Mouse (Mus musculus) left cerebral cortex, postnatal 14 days (tissue): ENCODE data around the gene Synj1. TPM values are rescaled to one million over a fixed set of nuclear protein-coding genes. Genes with fewer than 3 reads are reported as not detected.

Source experiments
- DNase-seq, 2 experiments: peaks; one replicate each; pipeline ENCODE4 v3.0.0; 2021 to 2022; ENCODE audit warnings: low spot score in 2 of 2, mixed read lengths in 1 of 2
- intact Hi-C: fragments of 180-260 bp; cut with DNase I; formaldehyde crosslinking; loops from one replicate; pipeline ENCODE4 v1.15.1; 2025
- total RNA-seq, 2 experiments: library from RNA; stranded (reverse); gene quantifications; 2 replicates each; pipeline ENCODE4 v1.2.3; 2021

The Synj1 gene
- total RNA-seq, 2 experiments from 2014 or later = 270 to 273 TPM

GRCm38 (mm10) chr16:91019476-91019875, 8.4 kb upstream of the Synj1 start:
- intact Hi-C loops = no loop called here
- no peak for DNase-seq

- DNase-seq = no peak
- intact Hi-C loops = no loop called here
Measured at GRCm38 (mm10) chr16:91015761-91016160, 4.7 kb upstream of the Synj1 start.

DNA sequence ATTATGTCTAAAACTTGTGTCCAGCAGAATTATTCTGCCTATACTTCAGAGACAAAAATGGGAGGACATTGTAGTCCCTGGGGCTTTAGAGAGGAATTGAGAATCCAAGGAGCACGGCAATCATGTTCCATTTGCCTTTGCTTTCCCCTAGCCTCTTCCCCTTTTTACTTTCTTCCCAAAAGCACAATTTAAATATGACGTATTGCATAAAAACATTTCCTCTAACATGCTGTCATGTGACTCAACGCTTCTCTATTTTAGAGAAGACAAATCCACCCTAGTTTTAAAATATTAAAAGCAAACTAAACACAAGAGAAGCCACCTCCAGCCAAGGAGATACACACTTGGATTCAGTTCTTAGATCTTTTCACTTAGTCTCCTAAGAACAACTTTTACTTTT, 739 bp upstream of the Synj1 start:
- intact Hi-C loops = no loop called here
- DNase-seq = peak in 1 of 2 experiments; percentile 30

GRCm38 (mm10) chr16:91010581-91011020, 507 bp downstream of the Synj1 start:
- peak in 1 of 2 experiments; percentile 29 for DNase-seq
- intact Hi-C loops = no loop called here

- intact Hi-C loops = no loop called here
- peak; percentile 26 to 43 for DNase-seq
Measured at GRCm38 (mm10) chr16:91009942-91010529, 1.1 kb downstream of the Synj1 start.

GRCm38 (mm10) chr16:91004915-91005538, 6.1 kb downstream of the Synj1 start:
- intact Hi-C loops = no loop called here
- DNase-seq = no peak

DNA sequence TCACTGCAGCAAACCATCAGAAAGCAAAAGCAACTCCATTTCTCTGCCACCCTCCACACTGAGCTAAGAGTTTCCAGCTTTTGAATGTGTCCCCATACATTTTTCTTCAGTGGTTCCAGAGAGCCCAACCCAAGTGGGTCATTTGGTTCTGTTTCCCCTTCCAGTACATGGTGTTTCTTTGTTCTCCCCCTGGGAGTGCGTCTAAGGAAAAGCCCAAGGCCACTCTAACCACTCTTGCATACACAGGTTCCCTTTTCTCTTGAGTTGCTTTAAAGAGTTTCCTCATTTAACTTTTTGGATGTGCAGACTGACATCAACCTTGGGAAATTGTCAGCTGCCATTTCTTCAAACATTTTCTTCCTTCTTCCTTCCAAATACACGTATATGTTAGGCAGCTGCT, 10.0 kb downstream of the Synj1 start:
- DNase-seq = no peak
- intact Hi-C loops = no loop called here

- DNase-seq = no peak
- intact Hi-C loops = no loop called here
Measured at GRCm38 (mm10) chr16:90999827-91000226, 11.3 kb downstream of the Synj1 start.

DNA sequence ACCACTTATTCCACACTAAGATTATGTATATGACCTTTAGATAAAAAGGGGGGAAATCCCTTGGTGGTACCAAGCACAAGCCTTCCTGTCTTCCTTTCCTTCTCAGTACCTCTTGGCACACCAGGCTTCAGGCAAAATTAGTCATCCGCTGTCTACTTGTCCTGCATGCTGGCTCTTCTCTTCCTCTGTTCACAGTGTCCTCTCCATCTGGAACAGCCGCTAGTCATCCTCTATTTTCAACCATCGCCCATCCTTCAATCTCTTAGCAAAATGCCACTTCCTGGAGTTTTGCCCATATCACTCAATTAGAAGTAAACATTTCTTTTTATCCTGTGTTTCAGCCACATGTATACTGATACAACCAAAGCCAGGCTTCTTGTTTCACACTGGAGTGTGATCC, 13.3 kb downstream of the Synj1 start:
- intact Hi-C loops = no loop called here
- DNase-seq = peak; percentile 24 to 31

DNA sequence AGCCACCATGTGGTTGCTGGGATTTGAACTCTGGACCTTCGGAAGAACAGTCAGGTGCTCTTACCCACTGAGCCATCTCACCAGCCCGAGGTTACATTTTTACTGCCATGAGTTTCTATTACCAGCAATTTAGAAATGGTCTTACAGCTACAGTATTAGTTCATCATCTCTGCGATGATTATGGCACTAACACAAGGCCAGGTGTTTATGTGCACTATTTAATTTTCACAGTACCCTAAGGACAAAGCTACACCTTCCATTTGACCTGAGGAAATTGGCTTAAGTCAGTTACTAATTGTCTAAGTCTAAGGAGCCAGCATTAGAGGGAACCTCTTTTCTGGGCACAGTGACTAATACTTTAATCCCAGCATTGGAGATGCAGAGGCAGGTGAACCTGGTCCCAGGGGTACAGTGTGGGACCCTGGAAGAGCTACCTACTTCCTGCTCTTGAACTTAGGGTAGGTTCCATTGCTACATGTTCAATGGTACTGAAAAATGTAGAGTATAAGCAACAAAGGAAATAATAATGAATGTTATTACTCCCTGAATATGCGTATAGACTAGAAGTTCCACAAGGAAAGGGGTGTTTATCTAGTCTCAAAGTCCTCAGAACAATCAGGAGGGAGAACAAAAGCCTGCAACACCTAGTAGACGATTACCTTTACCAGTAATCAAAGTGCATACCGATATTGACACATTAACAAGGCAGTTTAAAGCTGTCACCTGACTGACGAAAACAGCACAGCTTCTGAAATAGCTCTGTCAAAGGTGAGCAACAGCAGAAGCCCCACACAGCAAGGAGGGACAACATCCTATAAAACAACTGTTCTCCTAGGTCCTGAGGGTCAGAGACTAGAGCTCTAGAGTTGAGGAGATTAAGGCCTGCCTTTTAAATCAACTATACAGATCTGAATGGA, 14.5 kb downstream of the Synj1 start:
- no peak for DNase-seq
- intact Hi-C loops = no loop called here

DNA sequence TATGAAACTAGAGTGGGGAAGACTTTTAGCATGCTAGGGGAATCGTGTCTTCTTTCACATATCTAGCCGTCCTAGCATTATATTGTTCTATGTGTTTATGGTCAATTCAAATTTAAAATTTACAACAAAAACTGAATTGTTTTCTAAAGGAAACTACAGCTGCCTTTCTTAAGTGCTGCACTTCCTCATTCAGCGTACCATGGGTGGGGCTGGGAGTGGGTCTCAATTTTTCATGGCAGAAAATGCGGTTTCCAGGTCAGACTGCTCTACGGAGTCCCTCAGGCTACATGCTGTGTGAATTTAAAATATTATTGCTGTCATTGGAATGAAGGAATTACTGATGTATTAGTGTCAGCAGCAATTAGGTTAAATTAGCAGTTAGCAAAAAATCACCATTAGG, 15.6 kb downstream of the Synj1 start:
- intact Hi-C loops = no loop called here
- DNase-seq = no peak

DNA sequence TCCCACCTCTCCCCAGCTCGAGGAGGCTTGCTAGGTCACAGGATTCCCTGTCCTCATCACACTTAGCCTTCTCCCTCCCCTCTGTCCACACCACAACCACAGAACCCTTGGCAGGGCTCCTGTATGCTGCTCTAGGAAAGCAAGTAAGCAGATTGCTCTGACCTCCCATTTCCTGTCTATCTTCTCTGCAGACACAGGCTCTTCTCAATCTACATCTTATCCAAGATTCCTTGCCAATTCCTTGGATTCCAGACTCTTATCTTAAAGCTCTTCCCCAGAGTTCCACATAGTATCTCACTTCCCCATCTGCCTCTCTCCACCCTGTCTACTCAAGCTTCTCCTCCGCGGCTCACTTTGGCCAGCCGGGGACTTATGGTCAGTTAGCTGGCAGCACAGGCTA, 16.1 kb downstream of the Synj1 start:
- intact Hi-C loops = no loop called here
- no peak for DNase-seq

DNA sequence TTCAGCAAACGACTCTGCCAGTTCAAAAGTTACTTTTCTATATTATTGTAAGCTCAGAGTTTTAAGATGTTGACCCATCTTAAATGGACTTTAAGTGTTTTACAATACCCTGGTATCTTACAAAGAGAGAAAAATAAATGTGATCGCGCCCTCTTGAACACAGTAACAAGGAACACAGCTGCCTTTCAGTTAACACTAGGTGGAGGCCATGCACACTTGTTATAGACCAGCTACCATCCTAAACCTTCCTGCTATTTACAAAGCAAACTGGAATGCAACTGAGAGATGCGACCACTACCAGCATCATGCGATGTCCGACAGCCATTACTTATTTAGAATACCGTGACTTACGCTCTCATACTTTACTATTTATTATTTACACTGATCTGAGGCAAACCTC, 21.9 kb downstream of the Synj1 start:
- DNase-seq = no peak
- intact Hi-C loops = no loop called here

DNA sequence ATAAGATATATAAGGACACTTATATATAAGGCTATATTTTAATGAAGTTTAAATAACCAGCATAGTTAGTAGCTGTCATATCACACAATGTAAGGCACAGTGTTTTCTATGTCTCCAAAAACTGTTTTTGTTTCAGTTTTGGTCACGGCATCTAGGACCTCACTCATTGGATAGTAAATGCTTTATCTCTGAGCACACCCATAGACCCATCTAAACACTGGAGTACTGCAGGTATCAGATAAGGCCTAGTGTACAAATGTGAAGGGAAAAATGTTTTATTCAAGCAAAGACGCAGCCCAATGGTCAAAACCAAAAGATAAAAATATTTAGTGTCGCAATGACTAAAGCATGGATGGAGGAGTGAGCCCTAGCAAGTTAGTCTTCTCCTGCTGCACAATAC, 22.4 kb downstream of the Synj1 start:
- DNase-seq = no peak
- intact Hi-C loops = no loop called here

DNA sequence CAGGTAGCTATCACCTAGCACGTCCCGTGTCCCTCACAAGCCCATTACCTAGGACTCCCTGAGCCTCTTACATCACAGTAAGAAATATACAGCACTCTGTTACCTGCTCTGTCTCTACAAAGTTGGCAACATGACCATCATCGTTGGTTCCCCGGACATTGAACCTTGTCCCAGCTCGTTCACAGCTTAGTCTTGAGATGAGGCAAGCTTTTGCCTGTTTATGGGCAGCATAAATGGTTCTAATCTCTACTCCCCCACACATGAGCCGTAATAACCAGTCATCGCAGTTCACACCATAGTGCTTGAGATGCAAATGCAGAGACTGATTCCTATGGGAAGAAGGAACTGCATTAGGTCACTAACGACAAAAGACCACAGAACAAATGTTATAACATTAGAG, 23.1 kb downstream of the Synj1 start:
- DNase-seq = no peak
- intact Hi-C loops = no loop called here

DNA sequence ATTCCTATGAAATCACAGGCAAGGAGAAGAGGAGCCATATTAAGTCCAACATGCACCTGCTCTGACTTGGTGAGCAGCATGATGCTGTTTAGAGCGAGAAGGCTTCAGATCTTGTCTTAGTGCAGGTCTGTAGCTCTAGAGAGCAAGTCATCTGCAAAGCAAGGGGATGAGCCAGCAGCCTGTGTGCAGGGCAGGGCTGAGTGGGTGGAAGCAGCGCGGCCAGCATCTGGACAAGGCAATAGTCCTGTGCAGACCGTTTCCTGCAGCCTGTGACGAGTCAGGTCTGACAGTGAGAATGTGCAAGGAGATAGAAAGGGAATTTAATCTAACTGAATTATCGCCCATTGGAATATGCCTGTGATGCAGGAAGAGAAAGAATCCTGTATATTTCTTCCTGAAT, 40.1 kb downstream of the Synj1 start:
- intact Hi-C loops = no loop called here
- no peak for DNase-seq

- no peak for DNase-seq
- intact Hi-C loops = no loop called here
Measured at GRCm38 (mm10) chr16:90966241-90966640, 44.9 kb downstream of the Synj1 start.

DNA sequence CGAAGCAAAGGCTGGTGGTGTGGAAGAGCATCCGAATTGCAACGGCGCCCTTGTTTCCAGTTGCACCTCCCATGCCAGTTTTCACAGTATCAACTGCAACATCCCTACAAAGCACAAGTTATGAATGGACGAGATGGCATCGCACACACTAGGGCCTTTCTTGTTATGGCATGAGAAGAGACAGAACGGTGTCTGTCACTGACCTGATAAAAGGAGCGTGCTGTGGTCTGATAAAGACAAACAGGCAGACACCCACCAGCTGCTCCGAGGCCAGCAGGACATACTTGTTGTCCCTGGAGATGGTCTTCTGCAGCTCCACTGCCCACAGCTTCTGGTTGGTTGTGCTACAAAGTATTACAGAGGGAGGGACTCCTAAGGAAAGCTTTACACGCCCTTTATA, 46.8 kb downstream of the Synj1 start:
- intact Hi-C loops = loop anchor here (5.0 kb wide), 1 partner anchor 63 kb away; no protein-coding TSS in a partner anchor
- DNase-seq = no peak

DNA sequence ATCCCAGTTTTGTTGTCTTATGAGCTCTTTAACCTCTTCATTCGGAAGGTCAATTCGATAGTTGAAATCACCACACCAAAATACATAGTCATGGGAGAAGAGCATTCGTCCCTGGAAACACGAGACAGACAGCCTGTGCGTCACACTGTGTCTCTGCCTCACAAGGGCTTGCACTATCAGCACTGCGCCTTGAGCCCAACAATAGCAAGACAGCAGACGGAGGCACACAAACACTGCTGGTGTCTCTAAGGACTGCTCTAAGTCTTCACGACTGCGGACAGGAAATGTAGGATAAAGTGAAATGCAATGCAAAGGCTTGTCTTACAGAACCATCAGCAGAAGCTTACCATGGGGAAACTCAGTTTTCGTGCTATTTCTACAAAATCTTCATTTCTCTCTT, 47.2 kb downstream of the Synj1 start:
- no peak for DNase-seq

GRCm38 (mm10) chr16:90963231-90963630, 47.9 kb downstream of the Synj1 start:
- DNase-seq = no peak
- intact Hi-C loops = loop anchor here (2.0 to 5.0 kb wide), 2 partner anchors 18 to 64 kb away; no protein-coding TSS in a partner anchor

More for the DNA sequence above, 47.2 kb downstream of the Synj1 start:
- intact Hi-C loops = loop anchor here (2.0 to 5.0 kb wide), 2 partner anchors 19 to 63 kb away; no protein-coding TSS in a partner anchor
